Mouse (Mus musculus) bone marrow macrophage, adult 2 months (primary cell): Measurements from ENCODE around the gene Fgfbp3.

ENCODE experiments used
- CTCF ChIP-seq: IDR thresholded peaks from 2 replicates; pipeline ENCODE4 v1.5.1; 2012; ENCODE audit warnings: low read depth, mild to moderate bottlenecking, low read length, moderate library complexity
- POLR2A ChIP-seq: IDR thresholded peaks from 2 replicates; pipeline ENCODE4 v1.6.1; 2012; ENCODE audit warnings: mild to moderate bottlenecking, low read depth, low read length, borderline replicate concordance

- TF ChIP-seq CTCF (no peak), POLR2A (no peak)
These were observed 15.0 kb downstream of the Fgfbp3 start for GRCm38 (mm10) chr19:36904211-36905007.
